Mouse (Mus musculus) megakaryocyte, embryonic 14.5 days (primary cell): ENCODE measurements around the gene Smad5.

Experiments
- FLI1 ChIP-seq: IDR thresholded peaks from 2 replicates; pipeline ENCODE4 v1.6.1; 2012; ENCODE audit warnings: low read length, inconsistent platforms, mixed read lengths
- GATA1 ChIP-seq: IDR thresholded peaks from 3 replicates; pipeline ENCODE4 v1.6.1; 2012; ENCODE audit warnings: mixed read lengths, low read length, inconsistent platforms, borderline replicate concordance

- TF ChIP-seq GATA1: no peak
- TF ChIP-seq FLI1: no peak
Measured at GRCm38 (mm10) chr13:56702469-56703221, at the start of gene Smad5.
